Mouse (Mus musculus): Measurements from ENCODE around the gene Fbrs.

DNA sequence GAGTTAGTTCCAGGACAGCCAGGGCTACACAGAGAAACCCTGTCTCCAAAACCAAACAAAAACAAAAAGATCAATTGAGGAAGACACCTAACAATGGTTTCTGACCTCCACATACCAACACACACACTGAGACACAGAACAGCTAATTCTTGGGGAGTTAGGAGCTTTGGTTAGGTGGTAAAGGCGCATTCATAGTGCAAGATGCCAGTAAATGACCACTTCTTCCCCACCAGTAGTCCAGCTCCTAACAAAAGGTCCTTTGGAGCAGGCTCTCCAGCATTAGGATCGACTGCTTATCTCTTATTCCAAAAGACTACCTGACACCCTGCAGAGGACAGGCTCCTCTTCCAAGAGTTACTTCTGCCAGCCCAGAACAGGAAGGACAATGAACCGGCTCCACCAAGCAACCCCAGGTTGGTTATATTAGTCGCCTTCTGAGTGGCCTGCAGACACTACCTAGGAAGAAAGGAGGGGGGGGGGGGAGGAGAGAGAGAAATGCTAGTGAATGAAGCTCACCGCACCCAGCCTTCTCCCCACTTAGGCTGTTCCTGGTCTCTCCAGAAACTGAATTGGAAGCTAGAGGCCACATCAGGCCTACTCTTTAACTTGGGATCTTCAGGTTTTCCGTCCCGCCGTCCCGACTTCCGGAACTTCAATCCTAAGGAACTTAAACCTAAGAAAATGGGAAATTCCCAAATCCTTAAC, 8.8 kb upstream of the Fbrs start:
- TF ChIP-seq CTCF (IDR thresholded peaks at IDR 0.05; ENCODE audit: control insufficient read depth, insufficient read depth, low read length) (no peak), POLR2A (IDR thresholded peaks at IDR 0.05; ENCODE audit: borderline replicate concordance, control insufficient read depth, low read depth, low read length) (no peak)
